Mouse (Mus musculus) effector memory CD4-positive, alpha-beta T cell, adult 5 months (primary cell): ENCODE results near the gene Rnf130. TPM values are rescaled to one million over a fixed set of nuclear protein-coding genes. Genes with fewer than 3 reads are reported as not detected.

Source experiments
- polyA plus RNA-seq: library from polyadenylated mRNA; unstranded; fragments of 100-300 nt; shearing (Covaris generic); gene quantifications from one replicate; pipeline ENCODE4 v1.2.1, GENCODE M21; 2017

The Rnf130 gene
- 7.8 TPM for polyA plus RNA-seq

DNA sequence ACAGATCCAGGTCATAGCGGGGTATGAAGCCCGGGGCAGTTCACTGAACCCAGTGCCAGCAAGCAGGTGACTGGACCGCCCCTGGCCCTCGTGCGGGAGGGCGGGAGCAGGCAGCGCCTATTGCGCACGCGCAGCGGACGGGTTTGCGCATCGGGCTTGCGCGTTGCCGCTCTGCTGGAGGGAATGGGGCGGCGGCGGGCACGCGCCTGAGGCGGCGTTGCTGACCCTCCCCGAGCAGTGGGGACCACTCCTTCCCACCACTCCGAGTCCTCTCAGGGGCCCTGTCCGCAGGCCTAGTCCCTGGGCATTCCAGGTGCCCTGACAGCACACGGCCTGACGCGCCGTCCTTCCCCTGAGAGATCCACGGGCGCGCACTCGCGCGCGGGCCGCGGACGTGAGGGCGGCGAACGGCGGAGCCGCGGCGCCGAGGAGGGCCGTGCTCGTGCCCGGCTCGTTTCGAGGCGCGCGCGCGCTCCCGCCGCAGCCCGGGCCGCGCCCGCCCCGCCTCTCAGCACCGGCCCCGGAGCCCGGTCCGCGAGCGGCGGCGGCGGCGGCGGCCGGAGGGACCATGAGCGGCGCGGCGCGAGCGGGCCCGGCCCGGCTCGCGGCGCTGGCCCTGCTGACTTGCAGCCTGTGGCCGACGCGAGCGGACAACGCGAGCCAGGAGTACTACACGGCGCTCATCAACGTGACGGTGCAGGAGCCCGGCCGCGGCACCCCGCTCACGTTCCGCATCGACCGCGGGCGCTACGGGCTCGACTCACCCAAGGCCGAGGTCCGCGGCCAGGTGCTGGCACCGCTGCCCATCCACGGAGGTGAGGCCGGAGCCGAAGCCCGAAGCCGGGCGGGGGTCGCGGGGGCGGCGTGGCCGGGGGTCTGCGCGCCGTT, at the start of gene Rnf130:
TSS of gene Rnf130 (plus strand) at position 514 of the 888 bp plus-strand sequence.

DNA sequence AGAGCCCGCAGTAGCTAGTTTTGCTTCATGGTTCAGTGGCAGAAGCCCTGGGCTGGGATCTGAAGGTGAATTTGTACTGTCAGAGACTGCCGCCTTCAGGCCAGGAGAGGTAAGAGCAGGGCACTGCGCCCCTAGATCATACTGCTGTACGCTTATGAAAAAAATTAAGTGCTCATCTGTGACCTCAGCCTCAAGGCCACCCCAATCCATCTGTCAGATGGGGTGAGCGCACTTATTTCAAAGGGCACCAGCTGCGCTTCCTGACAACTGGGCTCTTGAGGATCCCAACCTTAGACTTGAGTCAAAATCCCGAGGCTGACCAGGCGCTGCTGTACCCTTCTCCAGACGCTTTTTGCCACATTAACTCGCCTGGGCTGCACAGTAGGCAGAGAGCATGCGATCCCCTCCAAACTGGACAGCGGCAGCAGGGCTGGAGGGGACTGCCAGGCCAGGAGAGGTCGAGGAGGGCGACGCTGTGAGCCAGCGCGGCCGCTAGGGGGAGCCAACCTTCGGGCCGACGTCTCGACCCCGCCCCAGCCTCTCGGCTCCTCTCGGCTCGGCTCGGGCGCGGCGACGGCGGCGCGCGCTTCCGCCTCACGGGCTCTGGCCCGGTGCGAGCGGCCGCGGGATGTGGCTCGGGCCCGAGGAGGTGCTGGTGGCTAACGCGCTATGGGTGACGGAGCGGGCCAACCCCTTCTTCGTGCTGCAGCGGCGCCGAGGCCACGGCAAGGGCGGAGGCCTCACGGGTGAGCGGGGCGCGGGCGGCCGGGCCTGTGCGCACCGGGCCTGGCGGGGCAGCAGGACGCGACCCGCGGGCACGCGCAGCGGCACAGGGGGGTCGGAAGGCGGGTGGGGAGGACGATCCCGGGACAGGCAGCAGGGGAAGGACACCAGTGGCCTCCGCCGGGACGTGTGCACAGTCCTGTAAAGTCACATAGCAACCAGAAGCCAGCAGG, 105.9 kb downstream of the Rnf130 start, which contains the start of gene Tbc1d9b:
TSS of gene Tbc1d9b (plus strand) at position 586 of the 956 bp plus-strand sequence.

Other genes starting within 250 kb of the Rnf130 start
- not detected for gene Gfpt2, start 231.2 kb upstream of the Rnf130 start, polyA plus RNA-seq
- 44.7 TPM for gene Mapk9, start 178.6 kb upstream of the Rnf130 start, polyA plus RNA-seq
- not detected for gene Rasgef1c, start 123.5 kb upstream of the Rnf130 start, polyA plus RNA-seq
- gene Tbc1d9b, start 106.0 kb downstream of the Rnf130 start, polyA plus RNA-seq: 49.3 TPM
- gene Mrnip, start 149.1 kb downstream of the Rnf130 start, polyA plus RNA-seq: 2.3 TPM
- gene Sqstm1, start 185.5 kb downstream of the Rnf130 start, polyA plus RNA-seq: 1,010 TPM
- gene Mgat4b, start 185.5 kb downstream of the Rnf130 start, polyA plus RNA-seq: 9.4 TPM
- 0.59 TPM for gene Ltc4s, start 213.3 kb downstream of the Rnf130 start, polyA plus RNA-seq